Mouse (Mus musculus) liver, adult 2 months (tissue): ENCODE measurements around the gene Taf8.
"Not testable (repeated sequence)": the region's sequence is repeated elsewhere in the genome, so short reads cannot be mapped to it uniquely, and the experiment has no call there.

Experiments used
- CTCF ChIP-seq: fragments of 200-500 bp; IDR thresholded peaks from 2 replicates; pipeline ENCODE4 v1.5.1; 2011; ENCODE audit warnings: low read depth, low read length, control low read depth
- POLR2A ChIP-seq: fragments of 200-500 bp; IDR thresholded peaks from 2 replicates; pipeline ENCODE4 v1.6.1; 2011; ENCODE audit warnings: low read length, control low read depth; ENCODE audit not compliant: insufficient read depth; ENCODE audit errors: extremely low read depth

- not testable (repeated sequence) for TF ChIP-seq CTCF, POLR2A
These were observed 584 bp upstream of the Taf8 start for GRCm38 (mm10) chr17:47502707-47503045.
